Mouse (Mus musculus) neural tube, embryonic 15.5 days (tissue): Measurements from ENCODE around the gene 1190005I06Rik. TPM values are rescaled to one million over a fixed set of nuclear protein-coding genes. Genes with fewer than 3 reads are reported as not detected.

Experiments used
- ATAC-seq: fragments of 200-750 bp; cut with Nextera tagmentation; 2 replicates; pipeline ENCODE4 v1.8.0; 2017; ENCODE audit warnings: mild to moderate bottlenecking, moderate TSS enrichment, moderate library complexity; ENCODE audit not compliant: low FRiP score
- H3K27ac ChIP-seq: fragments of 300-500 bp; sonication (generic); replicated peaks from 2 replicates; pipeline ENCODE4 v1.5.1; 2015; ENCODE audit warnings: mild to moderate bottlenecking, inconsistent platforms
- H3K27me3 ChIP-seq: fragments of 300-500 bp; sonication (generic); replicated peaks from 2 replicates; pipeline ENCODE4 v1.6.1; 2015; ENCODE audit warnings: inconsistent platforms
- H3K36me3 ChIP-seq: fragments of 300-500 bp; sonication (generic); 2 replicates; pipeline ENCODE4 v1.6.1; 2015; ENCODE audit warnings: inconsistent platforms
- H3K4me1 ChIP-seq: fragments of 300-500 bp; sonication (generic); 2 replicates; pipeline ENCODE4 v1.6.1; 2015; ENCODE audit warnings: inconsistent platforms
- H3K4me2 ChIP-seq: fragments of 300-500 bp; sonication (generic); 2 replicates; pipeline ENCODE4 v1.6.1; 2015; ENCODE audit warnings: inconsistent platforms, mild to moderate bottlenecking, moderate library complexity
- H3K4me3 ChIP-seq: fragments of 300-500 bp; sonication (generic); replicated peaks from 2 replicates; pipeline ENCODE4 v1.5.1; 2015; ENCODE audit warnings: mild to moderate bottlenecking, inconsistent platforms
- H3K9ac ChIP-seq: fragments of 300-500 bp; sonication (generic); replicated peaks from 2 replicates; pipeline ENCODE4 v1.6.1; 2015; ENCODE audit warnings: mild to moderate bottlenecking, inconsistent platforms
- H3K9me3 ChIP-seq: fragments of 300-500 bp; sonication (generic); replicated peaks from 2 replicates; pipeline ENCODE4 v1.6.1; 2016; ENCODE audit warnings: inconsistent platforms
- WGBS: fragments of 180-500 bp; shearing (Covaris S2); methylation state at CpG from one replicate; pipeline ENCODE4 v1.1.7; 2015; ENCODE audit warnings: mixed read lengths; 5-methylcytosine and 5-hydroxymethylcytosine counted together
- polyA plus RNA-seq: library from polyadenylated mRNA; unstranded; fragments of >200 nt; fragmentation: Nextera tagmentation; extraction: Ambion mirVana; gene quantifications from 2 replicates; pipeline ENCODE4 v1.2.1, GENCODE M21; 2015

1190005I06Rik gene
- polyA plus RNA-seq, 1 experiment from 2014 or later: 13.5 TPM

- Histone ChIP-seq H3K9ac (no peak overlapping the region), H3K4me3 (no peak overlapping the region), H3K27me3 (peaks cover 29% of the 10 kb centered on the region), H3K27ac (no peak overlapping the region), H3K4me2 (no peak overlapping the region), H3K9me3 (no peaks in the 10 kb centered on the region), H3K4me1 (peaks cover 20% of the 10 kb centered on the region), H3K36me3 (no peaks in the 10 kb centered on the region)
- 76% methylated on average over 21 of the region's 21 CpGs for WGBS
- ATAC-seq: no peak
These were observed 15.7 kb downstream of the 1190005I06Rik start for GRCm38 (mm10) chr8:120631441-120632375.

GRCm38 (mm10) chr8:120630848-120631247, 16.6 kb downstream of the 1190005I06Rik start:
- no peak overlapping the region for H3K9ac ChIP-seq
- peaks cover 22% of the 10 kb centered on the region for H3K27me3 ChIP-seq
- H3K4me2 ChIP-seq: no peak overlapping the region
- H3K4me3 ChIP-seq: no peak overlapping the region
- no peaks in the 10 kb centered on the region for H3K9me3 ChIP-seq
- 43% methylated on average over 6 of the region's 6 CpGs for whole genome bisulfite sequencing
- no peak overlapping the region for H3K27ac ChIP-seq
- H3K4me1 ChIP-seq: peaks cover 20% of the 10 kb centered on the region
- no peak for ATAC-seq
- no peaks in the 10 kb centered on the region for H3K36me3 ChIP-seq

- WGBS: 53% methylated on average over 5 of the region's 5 CpGs
- Histone ChIP-seq H3K4me3 (no peak overlapping the region), H3K27me3 (peaks cover 15% of the 10 kb centered on the region), H3K4me2 (no peak overlapping the region), H3K9ac (no peak overlapping the region), H3K9me3 (no peaks in the 10 kb centered on the region), H3K27ac (no peak overlapping the region), H3K4me1 (peaks cover 20% of the 10 kb centered on the region), H3K36me3 (no peaks in the 10 kb centered on the region)
- ATAC-seq: no peak
These were observed 17.4 kb downstream of the 1190005I06Rik start for GRCm38 (mm10) chr8:120630031-120630430.

GRCm38 (mm10) chr8:120627298-120627697, 20.1 kb downstream of the 1190005I06Rik start:
- Histone ChIP-seq H3K4me2 (no peak overlapping the region), H3K27ac (no peak overlapping the region), H3K9me3 (no peaks in the 10 kb centered on the region), H3K4me1 (no peaks in the 10 kb centered on the region), H3K36me3 (no peaks in the 10 kb centered on the region), H3K9ac (no peak overlapping the region), H3K4me3 (no peak overlapping the region), H3K27me3 (0 out of 2 replicates have a peak, but pooled peaks cover 2% of the 10 kb centered on the region)
- no peak for ATAC-seq
- WGBS: 84% methylated on average over 5 of the region's 5 CpGs

DNA sequence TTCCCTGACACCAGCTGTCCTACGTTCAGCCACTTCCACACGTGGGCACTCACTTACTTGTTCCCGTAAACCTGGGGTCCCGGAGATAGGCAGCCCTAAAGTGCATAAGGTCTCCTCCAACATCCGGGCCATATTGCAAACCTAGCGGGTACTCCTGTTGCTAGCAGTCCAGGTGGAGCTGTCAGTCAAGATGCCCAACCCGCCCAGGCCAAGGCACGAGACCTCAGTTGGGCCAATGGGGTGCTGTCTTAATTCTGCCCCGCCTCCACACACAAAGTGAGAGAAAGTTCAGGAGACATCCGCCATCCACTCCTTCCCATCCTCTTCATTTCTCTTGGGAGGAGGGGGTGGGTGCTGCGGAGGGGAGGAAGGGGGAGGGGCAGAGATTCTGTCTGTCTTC, 21.0 kb downstream of the 1190005I06Rik start:
- 70% methylated on average over 11 of the region's 11 CpGs for WGBS
- no peak for ATAC-seq
- Histone ChIP-seq H3K4me2 (no peak overlapping the region), H3K36me3 (no peaks in the 10 kb centered on the region), H3K27me3 (no peaks in the 10 kb centered on the region), H3K27ac (no peak overlapping the region), H3K4me3 (no peak overlapping the region), H3K9ac (no peak overlapping the region), H3K9me3 (no peaks in the 10 kb centered on the region), H3K4me1 (peaks cover 4% of the 10 kb centered on the region; the same call in 1 of the 2 replicates)

DNA sequence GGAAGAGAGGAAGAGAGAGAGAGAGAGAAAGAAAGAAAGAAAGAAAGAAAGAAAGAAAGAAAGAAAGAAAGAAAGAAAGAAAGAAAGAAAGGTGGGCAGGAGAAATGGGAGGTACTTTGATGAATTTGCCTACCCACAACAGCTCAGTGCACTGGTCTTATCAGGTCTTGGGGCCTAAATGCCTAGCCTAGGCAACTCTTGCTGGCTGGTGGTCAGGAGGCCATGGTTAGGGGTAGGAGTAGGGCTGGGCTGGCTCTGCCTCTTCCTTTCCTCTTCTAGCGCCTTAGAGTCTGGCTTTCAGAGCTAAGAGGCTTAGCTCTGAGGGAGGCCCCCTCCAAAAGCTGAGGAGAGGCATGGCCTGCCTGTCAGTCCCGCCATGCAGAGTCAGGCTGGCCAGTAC, 23.8 kb downstream of the 1190005I06Rik start:
- no peaks in the 10 kb centered on the region for H3K36me3 ChIP-seq
- no peak overlapping the region for H3K9ac ChIP-seq
- no peak for ATAC-seq
- H3K4me1 ChIP-seq: peaks cover 9% of the 10 kb centered on the region; the same call in 1 of the 2 replicates
- no peak overlapping the region for H3K27ac ChIP-seq
- no peaks in the 10 kb centered on the region for H3K27me3 ChIP-seq
- H3K4me2 ChIP-seq: no peak overlapping the region
- WGBS: 76% methylated on average over 2 of the region's 2 CpGs
- no peaks in the 10 kb centered on the region for H3K9me3 ChIP-seq
- H3K4me3 ChIP-seq: no peak overlapping the region

DNA sequence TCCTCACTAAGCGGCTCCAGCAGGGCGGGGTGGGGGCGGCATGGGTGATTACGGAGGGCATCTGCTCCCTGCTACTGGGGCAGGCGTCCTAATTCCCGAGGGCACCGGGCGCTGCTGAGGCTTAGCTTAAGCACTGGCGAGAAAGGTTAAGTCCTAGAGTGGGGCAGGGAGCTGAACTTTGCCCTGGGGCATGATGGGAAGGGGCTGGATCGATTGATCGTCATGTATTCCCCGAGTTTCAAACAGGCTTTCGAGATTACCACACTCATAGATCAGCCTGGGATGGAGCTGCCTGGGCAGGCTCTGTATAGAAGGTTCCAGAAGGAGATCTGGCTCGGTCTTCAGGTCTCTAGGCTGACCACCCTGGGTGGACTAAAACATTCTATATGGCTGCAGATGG, 25.3 kb downstream of the 1190005I06Rik start:
- 71% methylated on average over 14 of the region's 14 CpGs for WGBS
- no peaks in the 10 kb centered on the region for H3K9me3 ChIP-seq
- H3K4me1 ChIP-seq: peaks cover 20% of the 10 kb centered on the region
- no peak overlapping the region for H3K4me2 ChIP-seq
- H3K27me3 ChIP-seq: no peaks in the 10 kb centered on the region
- H3K36me3 ChIP-seq: no peaks in the 10 kb centered on the region
- H3K4me3 ChIP-seq: no peak overlapping the region
- no peak overlapping the region for H3K9ac ChIP-seq
- no peak for ATAC-seq
- no peak overlapping the region for H3K27ac ChIP-seq

- H3K9me3 ChIP-seq: no peaks in the 10 kb centered on the region
- peaks cover 29% of the 10 kb centered on the region for H3K4me1 ChIP-seq
- H3K27ac ChIP-seq: no peak overlapping the region
- WGBS: 59% methylated on average over 7 of the region's 7 CpGs
- ATAC-seq: no peak
- H3K36me3 ChIP-seq: no peaks in the 10 kb centered on the region
- H3K9ac ChIP-seq: no peak overlapping the region
- H3K4me2 ChIP-seq: no peak overlapping the region
- H3K4me3 ChIP-seq: no peak overlapping the region
- H3K27me3 ChIP-seq: no peaks in the 10 kb centered on the region
These were observed 27.0 kb downstream of the 1190005I06Rik start for GRCm38 (mm10) chr8:120620441-120620840.

DNA sequence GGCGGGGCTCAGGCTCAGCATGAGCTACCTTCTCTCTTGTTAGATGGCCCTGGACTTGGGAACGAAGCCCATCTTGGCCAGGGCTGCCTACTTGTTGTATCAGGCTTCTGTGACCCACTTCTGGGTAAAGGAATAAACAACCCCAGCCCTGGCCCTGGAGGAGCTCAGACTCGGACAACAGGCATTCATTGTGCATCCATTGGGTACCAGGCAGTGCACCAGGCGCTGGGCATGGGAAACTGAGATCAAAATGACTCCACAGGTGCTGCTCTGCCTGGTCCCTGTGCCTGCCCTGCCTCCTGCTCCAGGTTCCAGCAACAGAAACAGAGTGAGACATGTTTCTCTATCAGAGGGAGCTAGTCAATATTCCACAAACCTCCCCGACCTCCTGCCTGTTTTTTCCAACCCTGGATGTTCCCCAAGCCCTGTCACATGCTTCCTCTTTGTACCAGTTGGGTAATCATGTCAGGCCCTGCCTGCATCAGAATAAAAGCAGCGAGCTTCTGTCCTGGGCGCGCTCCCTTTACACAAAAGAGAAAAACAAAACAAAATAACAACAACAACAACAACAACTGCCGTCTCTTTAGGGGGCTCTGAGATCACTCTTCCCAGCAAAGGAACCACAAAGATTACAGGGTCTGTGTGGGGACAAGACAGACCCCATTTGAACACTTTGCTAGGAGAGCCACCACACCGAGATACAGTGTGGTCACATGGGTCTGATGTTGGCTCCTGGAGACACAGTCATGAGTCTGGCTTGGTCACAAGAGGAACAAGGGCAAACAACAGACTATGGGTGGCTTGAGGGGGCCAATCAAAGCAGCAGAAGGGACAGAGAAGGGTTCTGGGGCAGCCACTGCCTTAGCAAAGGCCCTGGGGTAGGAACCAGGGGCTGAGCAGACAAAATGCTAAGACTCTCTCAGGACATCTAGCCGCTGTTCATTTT, 27.9 kb downstream of the 1190005I06Rik start:
- Histone ChIP-seq H3K27me3 (no peaks in the 10 kb centered on the region), H3K36me3 (no peaks in the 10 kb centered on the region), H3K4me2 (no peak overlapping the region), H3K9ac (no peak overlapping the region), H3K9me3 (no peaks in the 10 kb centered on the region), H3K4me3 (no peak overlapping the region), H3K4me1 (peaks cover 29% of the 10 kb centered on the region), H3K27ac (no peak overlapping the region)
- no peak for ATAC-seq
- 75% methylated on average over 11 of the region's 11 CpGs for WGBS

- Histone ChIP-seq H3K4me2 (peak overlapping the region; percentile 33; the same call in 1 of the 2 replicates), H3K27ac (peak overlapping the region; percentile 45; the same call in 1 of the 2 replicates), H3K4me1 (peaks cover 29% of the 10 kb centered on the region), H3K36me3 (no peaks in the 10 kb centered on the region), H3K27me3 (no peaks in the 10 kb centered on the region), H3K9ac (no peak overlapping the region), H3K9me3 (no peaks in the 10 kb centered on the region), H3K4me3 (no peak overlapping the region)
- WGBS: under 1% methylated on average over 6 of the region's 6 CpGs
- peak; percentile 26 for ATAC-seq
These were observed 29.3 kb downstream of the 1190005I06Rik start for GRCm38 (mm10) chr8:120618110-120618509.
